Mouse (Mus musculus) ES-Bruce4 (cell line): ENCODE measurements at regions not wholly inside any gene's neighbourhood (a gene's known extent, or its start where the extent isn't known, plus 50 kb on each side); places are given as distances from the start of the nearest gene placed in this dataset.

ENCODE experiments used
- CTCF ChIP-seq: IDR thresholded peaks from one replicate; pipeline ENCODE4 v1.8.1; 2011; ENCODE audit warnings: low read depth, low read length
- POLR2A ChIP-seq: IDR thresholded peaks from one replicate; pipeline ENCODE4 v1.8.1; 2011; ENCODE audit warnings: low read length; ENCODE audit not compliant: insufficient read depth

DNA sequence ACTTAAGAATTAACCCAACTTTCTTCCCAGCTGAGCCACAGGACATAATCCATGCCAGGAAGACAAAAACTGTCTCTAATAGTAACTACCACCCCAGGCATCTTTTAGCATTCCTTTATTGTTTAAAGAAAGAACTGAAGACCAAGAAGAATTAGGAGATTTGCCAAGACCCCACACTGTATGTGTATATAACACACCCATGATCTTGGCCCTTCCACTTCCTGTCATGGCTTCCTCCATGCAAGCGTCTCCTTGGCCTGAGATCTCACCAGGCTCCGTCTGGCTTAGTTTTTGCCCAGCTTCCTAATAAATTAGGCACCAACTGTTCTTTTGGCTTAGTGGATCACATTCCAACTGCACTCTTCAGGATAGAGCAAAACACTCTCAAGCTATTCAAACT, 215.9 kb upstream of the Tenm4 start:
- TF ChIP-seq CTCF (no peak), POLR2A (no peak)
